In the genomic region with DNA sequence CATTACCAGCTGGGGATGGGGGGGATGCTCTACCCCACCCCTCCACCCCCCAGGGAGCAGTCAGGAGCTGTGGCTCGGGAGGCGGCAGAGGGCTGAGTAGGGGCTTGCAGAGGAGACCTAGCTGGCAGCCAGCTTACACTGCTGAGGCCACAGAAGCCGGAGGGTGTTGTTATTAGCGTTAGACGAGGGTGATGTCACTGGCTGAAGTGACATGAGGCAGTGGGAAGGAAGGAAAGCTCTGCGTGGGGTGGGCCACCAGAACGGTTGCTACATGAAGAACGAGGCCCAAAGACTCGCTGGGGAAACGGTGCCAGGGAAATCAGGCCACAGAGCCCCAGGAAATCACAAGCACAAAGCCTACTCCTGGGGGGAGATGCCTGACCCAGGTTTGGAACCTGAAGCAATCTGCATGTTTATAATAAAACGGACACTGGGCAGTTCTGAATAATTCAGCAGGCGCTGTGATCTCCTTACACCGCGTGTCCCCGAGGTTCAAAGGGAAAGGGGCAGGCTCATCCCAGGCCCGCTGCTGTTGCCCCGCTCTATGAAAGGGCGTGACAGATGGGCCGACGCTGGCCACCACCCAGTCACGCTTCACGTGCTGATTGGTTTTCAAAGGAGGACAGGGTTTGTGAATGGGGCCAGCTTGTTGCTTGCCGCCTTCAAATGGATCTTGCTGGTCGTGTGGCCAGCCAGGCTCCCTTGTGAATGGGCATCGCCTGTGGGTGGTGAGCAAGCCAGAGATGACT, we compare ENCODE assay signal across 8 mouse cellular contexts. TPM values are rescaled to one million over a fixed set of nuclear protein-coding genes. Genes with fewer than 3 reads are reported as not detected.
DNase-seq lines count a peak whose midpoint lies in the region; ATAC-seq and TF ChIP-seq lines count a peak whose summit lies in the region.

No protein-coding gene starts in this region.

- peak overlapping the region; percentile 22; the same call in 1 of the 2 replicates for H3K4me3 ChIP-seq in hindbrain, postnatal 0 days (ENCODE audit: low read length)

- DNase-seq in Patski (ENCODE audit: low read depth, low spot score) = no peak
- DNase-seq in cerebellum, postnatal 14 days = peak; percentile 92 to 93
- DNase-seq in frontal cortex, postnatal 25 days (ENCODE audit: low spot score in 2 of 2) = peak; percentile 37
- peak; percentile 87 for DNase-seq in hindbrain, postnatal 0 days (ENCODE audit: low spot score)
- DNase-seq in left cerebral cortex, adult 8-10 months (ENCODE audit: low spot score in 2 of 2) = peak; percentile 57 to 72
- DNase-seq in lung, postnatal 25 days (ENCODE audit: low spot score) = peak; percentile 49
- peak; percentile 83 to 89 for DNase-seq in right cerebral cortex, postnatal 10 days (ENCODE audit: low spot score in 2 of 2)
- no peak for DNase-seq in thymus, postnatal 25 days

- ATAC-seq in Patski = peak; percentile 19
- ATAC-seq in hindbrain, postnatal 0 days = peak; percentile 94

- peak overlapping the region; percentile 86 for H3K27ac ChIP-seq in hindbrain, postnatal 0 days

- peak overlapping the region; percentile 37 for H3K4me2 ChIP-seq in hindbrain, postnatal 0 days (ENCODE audit: low read depth, low read length)

- H3K4me1 ChIP-seq in hindbrain, postnatal 0 days (ENCODE audit: insufficient read depth, low read length) = 0 out of 2 replicates have a peak, but pooled peaks cover 5% of the 10 kb centered on the region

- no peaks in the 10 kb centered on the region for H3K36me3 ChIP-seq in hindbrain, postnatal 0 days (ENCODE audit: insufficient read depth, low read length)

- H3K9ac ChIP-seq in hindbrain, postnatal 0 days (replicated peaks; ENCODE audit: low read length) = peak overlapping the region; percentile 35

- no peaks in the 10 kb centered on the region for H3K27me3 ChIP-seq in Patski
- peaks cover 7% of the 10 kb centered on the region; the same call in 1 of the 2 replicates for H3K27me3 ChIP-seq in hindbrain, postnatal 0 days (ENCODE audit: insufficient read depth, low read length)

- in situ Hi-C loops in Patski (cut with MboI; ENCODE audit: low pct_unique_long_range_greater_than_20kb) = no loop called here

- TF ChIP-seq CTCF in Patski (IDR thresholded peaks at IDR 0.05) = no peak
- no peak for TF ChIP-seq CTCF in hindbrain, postnatal 0 days (IDR thresholded peaks at IDR 0.05; ENCODE audit: low read depth)

- WGBS in hindbrain, postnatal 0 days = under 1% methylated on average over 25 of the region's 25 CpGs

- H3K9me3 ChIP-seq in hindbrain, postnatal 0 days (ENCODE audit: low read length) = no peaks in the 10 kb centered on the region

- CTCF ChIA-PET in Patski (lab: Charles Lee) = interaction anchor here (1.1 to 1.5 kb wide), 4 partner anchors 12 to 101 kb away, joined by 3 to 8 read pairs (median 4); no protein-coding TSS in a partner anchor

- POLR2A ChIA-PET in Patski (lab: Charles Lee) = interaction anchor here (0.6 to 1.2 kb wide), 2 partner anchors 18 to 26 kb away, joined by 3 read pairs; no protein-coding TSS in a partner anchor

RNA-seq across cellular contexts. Expression of gene Ctdsp2, which starts 21.0 kb away (rescaled TPM):
- 101 TPM for polyA plus RNA-seq in Patski (2021)
- total RNA-seq in hindbrain, postnatal 0 days (2014; rRNA removed) = 64.5 and 64.7 TPM in 2 replicates
- 15.0 and 16.7 TPM in 2 replicates for polyA plus RNA-seq in hindbrain, postnatal 0 days (2015; fragmentation: Nextera tagmentation; extraction: Ambion mirVana)
- total RNA-seq in left cerebral cortex, adult 8-10 months (2022) = 10 to 100 TPM; 74.8 to 83.4 (median 82.5) TPM

RNA-seq across cellular contexts. Expression of gene Avil, which starts 43.0 kb away (rescaled TPM):
- 0.09 TPM for polyA plus RNA-seq in Patski (2021)
- total RNA-seq in hindbrain, postnatal 0 days (2014; rRNA removed) = 0.52 and 1.3 TPM in 2 replicates
- polyA plus RNA-seq in hindbrain, postnatal 0 days (2015; fragmentation: Nextera tagmentation; extraction: Ambion mirVana) = 0.98 and 1.4 TPM in 2 replicates
- under 1 TPM; 0.13 to 0.21 (median 0.17) TPM for total RNA-seq in left cerebral cortex, adult 8-10 months (2022)

RNA-seq across cellular contexts. Expression of gene Atp23, which starts 56.4 kb away (rescaled TPM):
- 14.5 TPM for polyA plus RNA-seq in Patski (2021)
- total RNA-seq in hindbrain, postnatal 0 days (2014; rRNA removed) = 12.5 and 14.3 TPM in 2 replicates
- polyA plus RNA-seq in hindbrain, postnatal 0 days (2015; fragmentation: Nextera tagmentation; extraction: Ambion mirVana) = 19.1 and 20.2 TPM in 2 replicates
- total RNA-seq in left cerebral cortex, adult 8-10 months (2022) = 10 to 100 TPM; 10.5 to 13.4 (median 11.8) TPM

Comparison
In these comparisons a context has a peak if more than half of its experiments do, and no peak if none do; other contexts are left out.
1. DNase-seq: peak in cerebellum, postnatal 14 days (2 of 2), frontal cortex, postnatal 25 days (2 of 2), hindbrain, postnatal 0 days (single experiment), left cerebral cortex, adult 8-10 months (2 of 2), lung, postnatal 25 days (single experiment) and right cerebral cortex, postnatal 10 days (2 of 2); none in Patski (single experiment) and thymus, postnatal 25 days (single experiment).